Comparison of ENCODE assay signal across 9 mouse cellular contexts in genomic region chr13:54757093-54757830, GRCm38 (mm10). TPM values are rescaled to one million over a fixed set of nuclear protein-coding genes. Genes with fewer than 3 reads are reported as not detected.
DNase-seq lines count a peak whose midpoint lies in the region; ATAC-seq and TF ChIP-seq lines count a peak whose summit lies in the region.
"Had no signal": no experiment of that assay in that cellular context is flagged by ENCODE, and none has a peak within 500 bp of the region (broad histone marks: within the 10 kb centered on the region; RNA-seq: fewer than 3 reads in every experiment).

No protein-coding gene starts in this region.

- TF ChIP-seq CTCF in lung, adult 2 months (IDR thresholded peaks at IDR 0.05; ENCODE audit: insufficient read depth, low read length) = no peak

- DNase-seq in heart, postnatal 14 days = no peak
- peak; percentile 11 for DNase-seq in NIH3T3 (ENCODE audit: low read depth)
- no peak for DNase-seq in midbrain, embryonic 10.5 days (ENCODE audit: low spot score)
- no peak for DNase-seq in spleen, adult 12 weeks (ENCODE audit: low spot score)
- DNase-seq in frontal cortex, postnatal 14 days (ENCODE audit: low spot score in 2 of 2) = no peak
- DNase-seq in lung, adult 2 months = no peak

- no peaks in the 10 kb centered on the region for H3K9me3 ChIP-seq in heart, embryonic 15.5 days (replicated peaks)
- no peaks in the 10 kb centered on the region for H3K9me3 ChIP-seq in forebrain, embryonic 13.5 days (replicated peaks)
- no peaks in the 10 kb centered on the region for H3K9me3 ChIP-seq in midbrain, embryonic 10.5 days (replicated peaks)

- no peak for TF ChIP-seq POLR2A in lung, adult 2 months (IDR thresholded peaks at IDR 0.05; ENCODE audit: borderline replicate concordance, extremely low read depth, low read depth, low read length)

- H3K9ac ChIP-seq in heart, embryonic 15.5 days = no peak overlapping the region
- H3K9ac ChIP-seq in forebrain, embryonic 13.5 days = peak overlapping the region; percentile 61

- intact Hi-C loops in heart, postnatal 14 days (cut with DNase I) = no loop called here

- WGBS in heart, embryonic 15.5 days = 37% methylated on average over 10 of the region's 10 CpGs
- 29% methylated on average over 10 of the region's 10 CpGs for WGBS in forebrain, embryonic 13.5 days
- WGBS in midbrain, embryonic 10.5 days = 51% methylated on average over 10 of the region's 10 CpGs
- 43% methylated on average over 10 of the region's 10 CpGs for WGBS in lung, adult 2 months

- no peaks in the 10 kb centered on the region for H3K36me3 ChIP-seq in heart, embryonic 15.5 days
- no peaks in the 10 kb centered on the region for H3K36me3 ChIP-seq in forebrain, embryonic 13.5 days (ENCODE audit: poor library complexity, severe bottlenecking)
- no peaks in the 10 kb centered on the region for H3K36me3 ChIP-seq in midbrain, embryonic 10.5 days

- H3K27me3 ChIP-seq in heart, embryonic 15.5 days = peaks cover 89% of the 10 kb centered on the region
- H3K27me3 ChIP-seq in forebrain, embryonic 13.5 days = peaks cover 32% of the 10 kb centered on the region
- H3K27me3 ChIP-seq in midbrain, embryonic 10.5 days (ENCODE audit: low read depth, poor library complexity, severe bottlenecking) = peaks cover 76% of the 10 kb centered on the region

- H3K27ac ChIP-seq in heart, embryonic 15.5 days = no peak overlapping the region
- peak overlapping the region; percentile 95 for H3K27ac ChIP-seq in forebrain, embryonic 13.5 days
- H3K27ac ChIP-seq in midbrain, embryonic 10.5 days (replicated peaks) = peak overlapping the region; percentile 84

- no peak for ATAC-seq in heart, embryonic 15.5 days (replicated peaks; ENCODE audit: insufficient number of reproducible peaks, insufficient read depth, low FRiP score, low read depth)
- ATAC-seq in forebrain, embryonic 13.5 days = peak; percentile 3; the same call in 1 of the 2 replicates

- H3K4me1 ChIP-seq in heart, embryonic 15.5 days (replicated peaks) = peaks cover 12% of the 10 kb centered on the region
- H3K4me1 ChIP-seq in forebrain, embryonic 13.5 days = peaks cover 76% of the 10 kb centered on the region
- H3K4me1 ChIP-seq in midbrain, embryonic 10.5 days = peaks cover 51% of the 10 kb centered on the region
- H3K4me1 ChIP-seq in lung, adult 2 months (ENCODE audit: control insufficient read depth, insufficient read depth, low read length) = 0 out of 2 replicates have a peak, but pooled peaks cover 3% of the 10 kb centered on the region

- peak overlapping the region; percentile 43 for H3K4me3 ChIP-seq in heart, embryonic 15.5 days
- peak overlapping the region; percentile 46 for H3K4me3 ChIP-seq in forebrain, embryonic 13.5 days
- peak overlapping the region; percentile 61 for H3K4me3 ChIP-seq in midbrain, embryonic 10.5 days
- no peak overlapping the region for H3K4me3 ChIP-seq in lung, adult 2 months (replicated peaks; ENCODE audit: extremely low read depth, low read depth, low read length)

- peak overlapping the region; percentile 72 for H3K4me2 ChIP-seq in heart, embryonic 15.5 days
- H3K4me2 ChIP-seq in forebrain, embryonic 13.5 days = peak overlapping the region; percentile 76

RNA-seq across cellular contexts. Expression of gene Gprin1, which starts 7.6 kb away (rescaled TPM):
- 0.05 and 0.32 TPM in 2 replicates for polyA plus RNA-seq in heart, embryonic 15.5 days (2015; fragmentation: Nextera tagmentation; extraction: Ambion mirVana)
- not detected for total RNA-seq in heart, postnatal 14 days (2021)
- polyA plus RNA-seq in forebrain, embryonic 13.5 days (2015; fragmentation: Nextera tagmentation; extraction: Ambion mirVana) = 3.5 TPM in 2 replicates
- 0.88 and 1.1 TPM in 2 replicates for polyA plus RNA-seq in midbrain, embryonic 10.5 days (2016; fragmentation: Nextera tagmentation; extraction: Ambion mirVana)
- 0.07 and 0.09 TPM in 2 replicates for polyA plus RNA-seq in lung, adult 2 months (2012; rRNA removed)

RNA-seq across cellular contexts. Expression of gene Sncb, which starts 9.1 kb away (rescaled TPM):
- polyA plus RNA-seq in heart, embryonic 15.5 days (2015; fragmentation: Nextera tagmentation; extraction: Ambion mirVana) = not detected in 2 replicates
- total RNA-seq in heart, postnatal 14 days (2021) = not detected
- 9.1 and 10.6 TPM in 2 replicates for polyA plus RNA-seq in forebrain, embryonic 13.5 days (2015; fragmentation: Nextera tagmentation; extraction: Ambion mirVana)
- polyA plus RNA-seq in midbrain, embryonic 10.5 days (2016; fragmentation: Nextera tagmentation; extraction: Ambion mirVana) = 1.5 TPM in 2 replicates
- not detected in 2 replicates for polyA plus RNA-seq in lung, adult 2 months (2012; rRNA removed)

RNA-seq across cellular contexts. Expression of gene Eif4e1b, which starts 26.5 kb away (rescaled TPM):
- not detected in 2 replicates for polyA plus RNA-seq in heart, embryonic 15.5 days (2015; fragmentation: Nextera tagmentation; extraction: Ambion mirVana)
- total RNA-seq in heart, postnatal 14 days (2021) = not detected
- not detected in 2 replicates for polyA plus RNA-seq in forebrain, embryonic 13.5 days (2015; fragmentation: Nextera tagmentation; extraction: Ambion mirVana)
- not detected in 2 replicates for polyA plus RNA-seq in midbrain, embryonic 10.5 days (2016; fragmentation: Nextera tagmentation; extraction: Ambion mirVana)
- not detected in 2 replicates for polyA plus RNA-seq in lung, adult 2 months (2012; rRNA removed)
- total RNA-seq: left cerebral cortex, postnatal 36 days had no signal

RNA-seq across cellular contexts. Expression of gene Tspan17, which starts 31.9 kb away (rescaled TPM):
- 4.4 and 7.3 TPM in 2 replicates for polyA plus RNA-seq in heart, embryonic 15.5 days (2015; fragmentation: Nextera tagmentation; extraction: Ambion mirVana)
- 10 to 100 TPM in 1 of 2 experiments, 1 to 10 TPM in 1; 9.0 to 12.1 TPM for total RNA-seq in heart, postnatal 14 days (2021)
- 11.9 and 15.0 TPM in 2 replicates for polyA plus RNA-seq in forebrain, embryonic 13.5 days (2015; fragmentation: Nextera tagmentation; extraction: Ambion mirVana)
- polyA plus RNA-seq in midbrain, embryonic 10.5 days (2016; fragmentation: Nextera tagmentation; extraction: Ambion mirVana) = 12.9 and 20.6 TPM in 2 replicates
- polyA plus RNA-seq in lung, adult 2 months (2012; rRNA removed) = 32.1 and 34.7 TPM in 2 replicates

RNA-seq across cellular contexts. Expression of gene Cdhr2, which starts 56.0 kb away (rescaled TPM):
- polyA plus RNA-seq in heart, embryonic 15.5 days (2015; fragmentation: Nextera tagmentation; extraction: Ambion mirVana) = 0.04 and 0.06 TPM in 2 replicates
- total RNA-seq in heart, postnatal 14 days (2021) = not detected
- polyA plus RNA-seq in forebrain, embryonic 13.5 days (2015; fragmentation: Nextera tagmentation; extraction: Ambion mirVana) = 0.05 TPM in 1 of 2 replicates, not detected in the other
- polyA plus RNA-seq in midbrain, embryonic 10.5 days (2016; fragmentation: Nextera tagmentation; extraction: Ambion mirVana) = not detected in 2 replicates
- polyA plus RNA-seq in lung, adult 2 months (2012; rRNA removed) = 0.05 and 1.1 TPM in 2 replicates
